Mouse (Mus musculus): ENCODE measurements around the gene C1ql4.
A peak's percentile ranks its signal among the peaks of the same experiment; 100 is the strongest.
"Not testable (repeated sequence)": the region's sequence is repeated elsewhere in the genome, so short reads cannot be mapped to it uniquely, and the experiment has no call there.

C1ql4 gene

DNA sequence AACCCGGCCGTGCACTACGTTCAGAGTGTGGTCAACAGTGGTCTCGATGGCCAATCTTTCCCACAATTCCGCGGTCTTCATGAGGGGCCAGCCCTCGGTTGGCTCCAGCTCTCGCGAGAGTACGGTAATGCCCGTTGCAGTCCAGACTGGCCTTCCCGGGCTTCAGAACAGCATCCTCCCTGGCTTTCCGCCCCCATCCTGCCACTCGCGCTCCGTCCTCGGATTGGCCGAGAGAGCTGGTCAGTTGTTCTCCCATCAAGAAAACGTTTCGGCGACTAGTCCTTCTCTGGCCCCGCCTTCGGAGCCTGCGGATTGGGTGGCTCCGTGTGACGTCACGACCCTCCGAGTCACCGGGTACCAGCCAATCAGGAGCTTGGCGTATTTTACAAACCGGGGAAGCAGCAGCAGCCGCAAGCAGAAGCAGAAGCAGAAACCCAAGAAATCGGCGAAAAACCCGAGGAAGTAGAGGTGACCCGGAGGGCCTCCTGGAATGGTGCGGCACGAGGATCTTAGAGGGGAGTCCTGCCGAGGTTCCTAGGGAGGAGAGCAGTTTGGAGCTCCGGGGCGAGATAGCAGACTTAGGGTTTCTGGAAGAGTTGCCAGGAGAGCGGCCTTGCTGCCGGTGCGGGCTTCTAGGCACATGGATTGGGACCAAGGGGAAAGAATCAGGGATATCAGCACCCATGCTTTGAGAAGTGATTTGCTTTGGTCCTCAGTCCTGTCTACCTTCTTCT lies 12.8 kb downstream of the C1ql4 start:
- peak; percentile 98 for DNase-seq (ENCODE audit: low read depth)

DNA sequence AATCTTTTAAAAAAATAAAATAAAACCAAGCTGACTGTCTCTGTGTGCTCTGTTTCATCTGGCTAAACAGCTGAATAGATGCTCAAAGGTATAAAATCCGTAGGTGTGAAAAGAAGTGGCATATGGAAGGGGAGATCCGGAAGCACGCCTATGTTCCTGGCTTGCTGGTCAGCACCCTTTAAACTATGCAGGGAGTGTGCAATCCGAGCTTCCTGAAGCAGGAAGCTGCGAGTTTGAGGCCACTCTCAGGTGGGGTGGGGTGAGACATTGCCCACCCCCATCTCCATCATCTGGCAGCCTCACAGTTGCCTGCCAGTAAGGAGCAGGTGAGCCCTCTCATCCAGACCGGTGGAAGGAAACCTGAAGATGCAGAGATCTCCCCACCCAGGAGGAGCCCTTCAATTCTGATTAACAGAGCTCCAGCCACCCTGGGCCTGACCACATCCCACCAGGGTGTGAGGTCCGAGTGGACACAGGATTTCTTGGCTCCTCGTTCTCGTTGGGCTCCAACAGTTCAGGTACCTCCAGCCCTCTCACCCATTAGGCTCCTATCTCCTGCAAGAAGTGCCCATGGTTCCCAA lies 13.5 kb downstream of the C1ql4 start, which contains the start of gene Troap:
Gene Troap, plus strand, starts transcription at position 557 of the 581 bp plus-strand sequence.
- no peak for DNase-seq (ENCODE audit: low read depth)

- peak; percentile 56 for DNase-seq (ENCODE audit: low read depth)
These were observed 15.6 kb downstream of the C1ql4 start for GRCm38 (mm10) chr15:99071988-99072387.

GRCm38 (mm10) chr15:99065557-99066165 lies 22.0 kb downstream of the C1ql4 start:
- peak; percentile 60 for DNase-seq (ENCODE audit: low read depth)

DNA sequence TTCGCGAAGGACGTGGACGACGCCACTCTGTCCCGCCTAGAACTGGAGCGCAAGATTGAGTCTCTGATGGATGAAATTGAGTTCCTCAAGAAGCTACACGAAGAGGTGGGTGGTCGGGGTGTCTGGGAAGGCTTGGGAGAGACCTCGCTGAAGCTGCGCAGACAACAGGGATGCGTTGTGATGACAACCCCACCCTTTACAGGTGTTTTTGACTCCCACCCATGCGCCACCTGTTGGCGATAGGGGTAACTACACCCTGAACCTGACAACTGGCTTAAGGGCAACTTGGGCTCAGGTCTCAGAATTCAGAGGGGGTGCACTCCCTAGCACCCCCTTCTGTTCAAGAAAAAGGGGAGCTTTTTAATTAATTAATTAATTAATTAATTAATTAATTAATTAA lies 31.3 kb downstream of the C1ql4 start:
- peak; percentile 85 for DNase-seq (ENCODE audit: low read depth)

DNA sequence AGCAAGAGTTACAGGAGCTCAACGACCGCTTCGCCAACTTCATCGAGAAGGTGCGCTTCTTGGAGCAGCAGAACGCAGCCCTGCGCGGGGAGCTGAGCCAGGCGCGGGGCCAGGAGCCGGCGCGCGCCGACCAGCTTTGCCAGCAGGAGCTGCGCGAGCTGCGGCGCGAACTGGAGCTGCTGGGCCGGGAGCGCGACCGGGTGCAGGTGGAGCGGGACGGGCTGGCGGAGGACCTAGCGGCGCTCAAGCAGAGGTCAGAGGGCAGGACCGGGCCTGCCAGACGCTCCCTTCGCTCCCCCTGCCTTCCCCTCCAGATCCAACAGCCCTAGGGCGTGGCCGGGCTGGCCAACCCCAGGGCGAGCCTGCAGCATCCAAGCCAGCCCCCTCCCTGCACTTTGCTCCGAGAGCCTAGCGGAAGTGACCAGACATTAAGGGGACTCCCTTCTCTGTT lies 32.1 kb downstream of the C1ql4 start:
- DNase-seq (ENCODE audit: low read depth) = peak; percentile 46

DNA sequence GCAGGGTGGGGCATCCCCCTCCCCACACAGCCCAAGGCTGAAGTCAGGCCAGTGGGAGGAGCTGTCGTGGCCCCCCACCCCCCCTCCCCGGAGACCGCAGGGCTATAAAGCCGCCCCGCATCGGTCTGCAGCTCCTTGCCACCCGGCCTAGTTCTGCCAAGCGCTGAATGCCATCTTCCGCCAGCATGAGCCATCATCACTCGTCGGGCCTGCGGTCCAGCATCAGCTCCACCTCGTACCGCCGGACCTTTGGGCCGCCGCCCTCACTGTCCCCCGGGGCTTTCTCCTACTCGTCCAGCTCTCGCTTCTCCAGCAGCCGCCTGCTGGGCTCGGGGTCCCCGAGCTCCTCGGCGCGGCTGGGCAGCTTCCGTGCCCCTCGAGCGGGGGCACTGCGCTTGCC lies 32.6 kb downstream of the C1ql4 start, which contains the start of gene Prph:
Gene Prph, plus strand, starts transcription at position 135 of the 400 bp plus-strand sequence.
- no peak for DNase-seq (ENCODE audit: low read depth)

GRCm38 (mm10) chr15:99053373-99053772 lies 34.2 kb downstream of the C1ql4 start:
- DNase-seq (ENCODE audit: low read depth) = no peak

DNA sequence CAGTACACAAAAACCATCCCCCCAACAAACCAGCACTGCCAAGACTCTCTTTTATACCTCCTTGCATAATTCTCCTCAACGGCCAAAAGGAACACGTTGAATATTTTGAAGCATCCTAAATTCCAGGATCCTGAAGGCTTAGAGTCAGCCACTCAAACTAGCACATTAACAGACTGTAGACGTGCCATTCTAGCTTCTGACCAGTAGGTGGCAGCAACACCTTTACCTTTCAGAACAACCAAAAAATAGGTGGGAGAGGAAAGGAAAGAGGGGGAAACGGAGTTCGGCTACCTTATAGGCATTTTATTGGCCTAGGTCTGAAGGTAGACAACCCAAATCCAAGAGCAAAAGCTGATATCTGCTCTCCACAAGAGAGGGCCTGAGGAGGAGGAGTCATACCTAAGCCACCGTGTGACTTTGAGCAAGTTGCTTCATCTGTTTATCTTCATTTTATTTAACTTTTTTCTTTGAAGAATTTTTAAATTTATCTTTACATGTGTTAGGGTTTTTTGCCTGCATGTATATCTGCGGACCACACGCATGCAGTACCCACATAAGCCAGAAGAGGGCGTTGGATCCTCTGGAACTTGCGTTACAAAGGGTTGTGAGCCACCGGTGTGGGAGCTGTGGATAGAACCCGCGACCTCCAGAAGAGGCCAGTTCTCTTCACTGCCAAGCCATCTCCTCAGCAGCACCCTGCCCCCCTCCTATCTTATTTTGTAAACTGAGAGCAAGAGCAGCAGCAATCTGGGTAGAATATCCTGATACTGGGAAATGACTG lies 38.0 kb downstream of the C1ql4 start:
- peak; percentile 86 for DNase-seq (ENCODE audit: low read depth)

DNA sequence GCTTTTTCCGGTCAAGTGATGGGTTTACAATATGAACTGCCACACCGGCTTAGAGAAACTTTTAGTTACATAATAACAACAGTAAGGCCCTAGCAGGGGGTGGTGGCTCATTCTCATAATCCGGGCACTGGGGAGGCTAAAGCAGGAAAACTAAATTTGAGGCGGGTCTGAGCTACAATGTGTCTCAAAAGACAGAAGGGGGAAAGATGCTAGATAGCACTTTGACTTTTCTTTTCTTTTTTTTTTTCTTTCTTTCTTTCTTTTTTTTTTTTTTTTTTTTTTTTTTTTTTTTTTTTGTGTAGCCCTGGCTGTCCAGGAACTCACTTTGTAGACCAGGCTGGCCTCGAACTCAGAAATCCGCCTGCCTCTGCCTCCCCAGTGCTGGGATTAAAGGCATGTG lies 41.9 kb downstream of the C1ql4 start:
- DNase-seq (ENCODE audit: low read depth) = not testable (repeated sequence)

DNA sequence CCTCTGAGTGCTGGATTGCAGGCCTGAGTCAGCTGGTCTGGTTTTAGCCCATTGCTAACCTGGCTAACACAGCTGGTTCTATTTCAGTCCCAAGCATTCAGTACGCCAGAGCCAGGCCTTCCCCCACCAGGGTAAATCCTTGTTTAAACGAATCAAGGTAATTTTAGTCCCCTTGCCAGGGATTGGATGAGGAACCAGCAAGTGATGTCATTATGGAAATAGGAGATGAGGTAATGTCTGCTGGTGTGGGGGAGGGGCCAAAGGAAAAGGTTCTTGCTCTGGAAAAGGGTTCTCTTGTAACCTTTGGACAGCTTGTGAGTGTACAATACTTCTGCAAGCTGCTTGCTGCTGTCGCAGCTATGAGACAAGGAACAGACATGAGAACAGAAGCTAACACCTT lies 42.8 kb downstream of the C1ql4 start:
- DNase-seq (ENCODE audit: low read depth) = no peak

GRCm38 (mm10) chr15:99042334-99042733 lies 45.3 kb downstream of the C1ql4 start:
- DNase-seq (ENCODE audit: low read depth) = no peak

GRCm38 (mm10) chr15:99040920-99041856 lies 46.4 kb downstream of the C1ql4 start:
- DNase-seq (ENCODE audit: low read depth) = no peak

DNA sequence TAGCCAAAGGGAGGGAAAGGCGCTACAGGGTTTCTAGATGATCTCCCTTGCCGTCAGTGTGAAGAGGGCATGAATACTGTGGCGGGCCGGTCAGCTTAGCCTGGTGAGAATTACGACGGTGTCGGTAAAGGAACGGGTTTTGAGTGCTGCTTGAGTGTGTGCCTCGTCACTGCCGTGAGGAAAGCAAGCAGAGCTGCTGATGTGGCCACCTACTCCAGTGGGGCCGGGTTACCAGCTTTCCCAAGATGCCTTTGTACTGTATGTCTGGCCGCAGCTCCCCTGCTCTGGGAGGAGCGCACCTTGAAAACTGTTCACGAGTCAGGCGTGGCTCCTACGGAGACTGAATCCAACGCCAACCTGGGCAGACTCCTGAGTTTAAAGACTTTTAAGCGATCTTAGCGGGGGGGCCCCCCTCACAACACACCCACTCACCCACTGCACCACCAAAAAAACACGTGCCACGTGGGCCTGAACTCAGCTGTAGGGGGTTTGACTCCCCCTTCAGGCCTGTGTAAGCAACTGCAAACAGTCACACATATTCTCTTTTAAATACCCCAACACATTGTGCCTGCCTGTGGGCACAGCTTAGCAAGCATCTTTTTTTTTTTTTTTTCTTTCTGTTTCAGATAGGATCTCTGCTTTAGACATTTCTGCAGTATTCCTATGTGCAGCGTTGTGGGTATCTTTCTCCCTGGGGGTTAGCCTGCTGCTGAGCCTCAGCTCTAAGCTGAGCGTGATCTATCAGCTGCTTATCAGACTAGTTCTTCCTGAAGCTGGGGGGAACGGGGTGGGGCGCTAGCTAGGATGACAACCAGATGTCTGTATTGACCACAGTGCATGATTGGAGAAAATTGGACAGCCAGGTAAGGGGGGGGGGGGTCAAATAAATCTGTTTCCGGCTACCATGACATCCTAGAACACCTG lies 47.4 kb downstream of the C1ql4 start:
- peak; percentile 43 for DNase-seq (ENCODE audit: low read depth)

GRCm38 (mm10) chr15:99039306-99039705 lies 48.3 kb downstream of the C1ql4 start:
- no peak for DNase-seq (ENCODE audit: low read depth)

DNA sequence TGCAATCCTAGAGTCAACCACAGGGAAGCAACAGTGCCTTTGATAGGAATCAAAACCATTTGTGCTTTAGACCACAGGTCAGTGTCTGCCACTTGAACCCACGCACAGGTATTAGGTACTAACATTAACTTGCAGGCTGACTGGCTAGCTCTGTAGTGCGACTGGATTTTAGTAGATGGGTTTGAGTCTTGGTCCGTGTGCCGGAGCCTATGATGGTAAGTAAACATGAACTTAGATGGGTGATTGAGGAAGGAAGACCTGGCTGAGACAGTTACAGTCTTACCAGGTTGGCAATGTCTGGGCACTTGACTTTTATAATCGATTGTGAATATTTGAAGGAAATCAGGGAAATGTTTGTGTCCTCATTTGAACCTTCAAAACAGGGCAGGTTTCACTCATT lies 48.8 kb downstream of the C1ql4 start:
- DNase-seq (ENCODE audit: low read depth) = no peak

DNA sequence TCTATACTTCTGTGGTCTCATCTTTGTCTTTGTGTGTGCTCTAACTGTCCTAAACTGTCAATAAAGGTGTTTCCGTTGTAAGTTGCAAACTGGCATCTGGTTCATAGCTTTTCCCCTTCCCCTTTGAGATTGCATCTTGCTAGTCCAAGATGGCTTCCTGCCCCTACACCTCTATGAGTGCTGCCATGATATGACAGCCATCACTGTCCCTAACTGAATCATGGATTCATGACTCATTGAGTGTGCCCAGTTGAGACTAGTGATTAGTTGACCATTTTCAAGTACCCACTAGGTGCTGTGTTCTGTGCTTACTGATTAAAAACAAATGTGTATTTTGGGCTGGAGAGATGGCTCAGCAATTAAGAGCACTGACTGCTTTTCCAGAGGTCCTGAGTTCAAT lies 49.6 kb downstream of the C1ql4 start:
- DNase-seq (ENCODE audit: low read depth) = no peak

DNA sequence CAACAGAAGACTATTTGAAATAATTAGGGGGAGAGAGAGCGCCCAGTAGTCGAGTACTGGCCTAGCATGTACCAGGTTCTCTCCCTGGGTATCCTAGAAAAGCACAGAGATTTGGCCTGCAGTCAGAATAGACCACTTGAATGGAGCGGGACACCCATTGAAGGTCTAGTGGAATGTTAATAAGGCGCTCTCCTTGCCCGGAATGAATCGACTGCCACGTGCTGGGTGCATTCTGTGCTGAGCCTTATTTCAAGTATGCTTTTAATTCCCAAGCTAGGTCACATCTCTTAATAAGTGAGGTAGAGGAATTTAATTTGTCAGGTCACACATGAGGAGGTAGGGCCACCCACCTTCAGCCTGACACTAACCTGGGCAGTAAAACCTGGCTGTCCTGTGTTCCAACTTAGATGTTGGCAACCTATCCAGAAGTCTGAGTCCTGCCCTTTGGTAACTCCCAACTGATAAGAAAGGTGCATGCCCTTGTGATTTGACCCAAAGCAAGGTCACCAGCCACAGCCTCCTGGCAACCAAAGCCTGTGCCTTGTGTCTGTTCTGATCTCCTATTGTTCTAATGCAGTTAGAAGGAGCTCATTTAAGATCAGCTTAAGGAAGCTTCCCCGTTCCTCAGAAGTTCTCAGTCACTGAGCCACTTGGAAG lies 51.2 kb downstream of the C1ql4 start:
- DNase-seq (ENCODE audit: low read depth) = no peak

DNA sequence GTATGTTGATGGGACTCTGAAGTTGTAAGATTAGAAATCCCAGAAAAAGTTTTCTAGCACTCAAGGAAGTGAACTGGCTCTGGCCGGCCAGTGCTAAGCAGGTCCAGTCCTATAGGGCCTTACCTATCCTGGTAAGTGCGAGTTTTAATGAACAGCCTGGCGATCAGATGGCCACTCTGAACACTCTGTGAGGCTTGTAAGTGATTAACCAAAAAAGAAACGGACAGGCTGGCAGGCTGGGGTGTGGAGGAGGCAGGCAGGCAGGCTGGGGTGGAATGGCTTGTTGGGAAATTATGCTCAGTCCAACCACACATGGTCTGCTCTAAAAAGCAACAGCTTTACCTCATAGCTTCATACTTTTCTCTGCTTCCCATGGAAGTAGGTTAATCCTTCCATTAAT lies 52.2 kb downstream of the C1ql4 start:
- DNase-seq (ENCODE audit: low read depth) = no peak
